Mouse (Mus musculus) erythroblast, embryonic 14.5 days (primary cell): Measurements from ENCODE around the gene Vps37b. TPM values are rescaled to one million over a fixed set of nuclear protein-coding genes. Genes with fewer than 3 reads are reported as not detected.

Experiments used
- H3K27me3 ChIP-seq: 2 replicates; pipeline ENCODE4 v1.6.1; 2012; ENCODE audit warnings: inconsistent platforms; ENCODE audit not compliant: control insufficient read depth
- H3K36me3 ChIP-seq: 2 replicates; pipeline ENCODE4 v1.6.1; 2012; ENCODE audit warnings: mild to moderate bottlenecking, inconsistent platforms; ENCODE audit not compliant: control insufficient read depth
- H3K4me1 ChIP-seq: 2 replicates; pipeline ENCODE4 v1.6.1; 2012; ENCODE audit warnings: inconsistent platforms; ENCODE audit not compliant: control insufficient read depth
- H3K4me3 ChIP-seq: replicated peaks from 2 replicates; pipeline ENCODE3; 2012; ENCODE audit warnings: moderate library complexity, mild to moderate bottlenecking, inconsistent platforms
- H3K9me3 ChIP-seq: 2 replicates; pipeline ENCODE4 v1.6.1; 2012; ENCODE audit warnings: low read length, inconsistent platforms, mixed read lengths; ENCODE audit not compliant: control insufficient read depth
- GATA1 ChIP-seq: IDR thresholded peaks from 2 replicates; pipeline ENCODE4 v1.6.1; 2012; ENCODE audit warnings: low read length, inconsistent platforms, mixed read lengths
- TAL1 ChIP-seq: IDR thresholded peaks from 3 replicates; pipeline ENCODE4 v1.6.1; 2012; ENCODE audit warnings: low read length, inconsistent platforms, mixed read lengths
- polyA plus RNA-seq: library from polyadenylated mRNA; stranded (reverse); fragments of >175 nt; gene quantifications from 2 replicates; pipeline ENCODE4 v1.2.3, GENCODE M21; 2012

Gene Vps37b
- polyA plus RNA-seq, 1 experiment: 21.1 TPM

GRCm38 (mm10) chr5:123973299-123974178 lies 58.5 kb downstream of the Vps37b start, which contains the start of gene Hip1r:
Gene Hip1r, plus strand, starts transcription at chr5:123973628.
- no peaks in the 10 kb centered on the region; the same call in 1 of the 2 replicates for H3K36me3 ChIP-seq
- TF ChIP-seq TAL1 (no peak), GATA1 (no peak)
- H3K4me3 ChIP-seq: peak within 1 kb of the TSS; percentile 71
- peaks cover 45% of the 10 kb centered on the region for H3K27me3 ChIP-seq
- H3K9me3 ChIP-seq: no peaks in the 10 kb centered on the region
- H3K4me1 ChIP-seq: peaks cover 23% of the 10 kb centered on the region

GRCm38 (mm10) chr5:123972453-123972852 lies 59.6 kb downstream of the Vps37b start:
- H3K4me1 ChIP-seq: peaks cover 21% of the 10 kb centered on the region
- H3K4me3 ChIP-seq: no peak overlapping the region
- peaks cover 45% of the 10 kb centered on the region for H3K27me3 ChIP-seq
- H3K9me3 ChIP-seq: no peaks in the 10 kb centered on the region
- no peak for TF ChIP-seq GATA1
- TF ChIP-seq TAL1: no peak
- H3K36me3 ChIP-seq: no peaks in the 10 kb centered on the region

GRCm38 (mm10) chr5:123970576-123970975 lies 61.5 kb downstream of the Vps37b start:
- H3K36me3 ChIP-seq: no peaks in the 10 kb centered on the region
- H3K4me1 ChIP-seq: peaks cover 17% of the 10 kb centered on the region
- TF ChIP-seq GATA1 (no peak), TAL1 (no peak)
- H3K27me3 ChIP-seq: peaks cover 35% of the 10 kb centered on the region
- H3K9me3 ChIP-seq: no peaks in the 10 kb centered on the region
- H3K4me3 ChIP-seq: no peak overlapping the region

- Histone ChIP-seq H3K9me3 (no peaks in the 10 kb centered on the region), H3K27me3 (peaks cover 23% of the 10 kb centered on the region), H3K4me1 (peaks cover 12% of the 10 kb centered on the region), H3K36me3 (no peaks in the 10 kb centered on the region), H3K4me3 (no peak overlapping the region)
- TF ChIP-seq GATA1: no peak
These were observed 62.9 kb downstream of the Vps37b start for GRCm38 (mm10) chr5:123969216-123969615.

- H3K9me3 ChIP-seq: no peaks in the 10 kb centered on the region
- no peak overlapping the region for H3K4me3 ChIP-seq
- TF ChIP-seq TAL1: no peak
- TF ChIP-seq GATA1: no peak
- H3K27me3 ChIP-seq: peaks cover 15% of the 10 kb centered on the region
- no peaks in the 10 kb centered on the region for H3K36me3 ChIP-seq
- peaks cover 4% of the 10 kb centered on the region for H3K4me1 ChIP-seq
These were observed 63.6 kb downstream of the Vps37b start for GRCm38 (mm10) chr5:123968468-123968867.

- TF ChIP-seq TAL1 (no peak), GATA1 (no peak)
- Histone ChIP-seq H3K36me3 (no peaks in the 10 kb centered on the region), H3K4me3 (no peak overlapping the region)
These were observed 65.3 kb downstream of the Vps37b start for GRCm38 (mm10) chr5:123966759-123967158.

GRCm38 (mm10) chr5:123964208-123964607 lies 67.9 kb downstream of the Vps37b start:
- no peaks in the 10 kb centered on the region for H3K36me3 ChIP-seq
- no peaks in the 10 kb centered on the region for H3K9me3 ChIP-seq
- no peak for TF ChIP-seq TAL1
- TF ChIP-seq GATA1: no peak

More at GRCm38 (mm10) chr5:123966759-123967158, 65.3 kb downstream of the Vps37b start:
- H3K27me3 ChIP-seq: 0 out of 2 replicates have a peak, but pooled peaks cover 2% of the 10 kb centered on the region
- no peaks in the 10 kb centered on the region for H3K4me1 ChIP-seq
- no peaks in the 10 kb centered on the region for H3K9me3 ChIP-seq

DNA sequence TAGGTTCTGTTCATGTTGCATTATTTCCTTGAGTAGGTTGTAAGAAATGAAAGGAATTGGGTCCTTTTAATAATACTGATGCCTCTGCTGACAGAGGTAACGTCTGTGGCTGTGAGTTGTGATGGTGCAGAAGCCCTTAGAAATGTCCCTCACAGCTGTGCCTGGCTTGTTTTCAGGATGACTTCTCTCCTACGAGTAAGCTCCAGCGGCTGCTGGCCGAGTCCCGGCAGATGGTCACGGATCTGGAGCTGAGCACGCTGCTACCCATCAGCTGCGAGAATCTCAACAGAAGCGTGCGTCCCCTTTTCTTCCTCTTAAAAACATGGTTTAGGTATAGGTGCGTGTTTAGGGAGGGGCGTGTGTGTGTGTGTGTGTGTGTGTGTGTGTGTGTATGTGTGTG lies 71.0 kb downstream of the Vps37b start:
- H3K36me3 ChIP-seq: no peaks in the 10 kb centered on the region

More at GRCm38 (mm10) chr5:123964208-123964607, 67.9 kb downstream of the Vps37b start:
- H3K4me1 ChIP-seq: no peaks in the 10 kb centered on the region
- H3K4me3 ChIP-seq: no peak overlapping the region
- H3K27me3 ChIP-seq: no peaks in the 10 kb centered on the region

DNA sequence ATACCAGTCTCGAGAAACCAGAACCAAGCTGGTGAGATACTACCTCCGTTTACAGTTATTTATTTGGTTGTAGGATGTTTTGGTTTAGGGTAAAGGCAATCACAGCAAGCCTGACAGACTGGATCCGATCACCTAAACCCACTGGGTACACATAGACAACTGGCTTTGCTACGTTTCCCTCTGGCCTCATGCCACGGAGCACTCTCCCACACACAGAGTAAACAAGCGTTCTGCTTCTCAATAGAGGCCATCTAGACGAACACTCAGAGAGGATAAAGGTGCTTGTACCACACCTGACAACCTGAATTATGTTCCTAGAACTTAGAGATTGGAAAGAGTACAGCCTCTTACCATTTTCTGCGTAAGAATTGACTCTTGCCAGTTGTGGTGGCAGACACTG lies 71.9 kb downstream of the Vps37b start:
- TF ChIP-seq GATA1 (no peak), TAL1 (no peak)
- Histone ChIP-seq H3K27me3 (no peaks in the 10 kb centered on the region), H3K4me1 (no peaks in the 10 kb centered on the region), H3K36me3 (no peaks in the 10 kb centered on the region), H3K9me3 (no peaks in the 10 kb centered on the region), H3K4me3 (no peak overlapping the region)

More for the DNA sequence above, 71.0 kb downstream of the Vps37b start:
- TF ChIP-seq GATA1 (no peak), TAL1 (no peak)
- Histone ChIP-seq H3K27me3 (no peaks in the 10 kb centered on the region), H3K4me3 (no peak overlapping the region), H3K9me3 (no peaks in the 10 kb centered on the region), H3K4me1 (no peaks in the 10 kb centered on the region)
